Mouse (Mus musculus): ENCODE results near the gene Ptprn2. TPM values are rescaled to one million over a fixed set of nuclear protein-coding genes. Genes with fewer than 3 reads are reported as not detected.

Gene Ptprn2
- polyA plus RNA-seq, 1 experiment from 2014 or later, result 2.9 TPM

DNA sequence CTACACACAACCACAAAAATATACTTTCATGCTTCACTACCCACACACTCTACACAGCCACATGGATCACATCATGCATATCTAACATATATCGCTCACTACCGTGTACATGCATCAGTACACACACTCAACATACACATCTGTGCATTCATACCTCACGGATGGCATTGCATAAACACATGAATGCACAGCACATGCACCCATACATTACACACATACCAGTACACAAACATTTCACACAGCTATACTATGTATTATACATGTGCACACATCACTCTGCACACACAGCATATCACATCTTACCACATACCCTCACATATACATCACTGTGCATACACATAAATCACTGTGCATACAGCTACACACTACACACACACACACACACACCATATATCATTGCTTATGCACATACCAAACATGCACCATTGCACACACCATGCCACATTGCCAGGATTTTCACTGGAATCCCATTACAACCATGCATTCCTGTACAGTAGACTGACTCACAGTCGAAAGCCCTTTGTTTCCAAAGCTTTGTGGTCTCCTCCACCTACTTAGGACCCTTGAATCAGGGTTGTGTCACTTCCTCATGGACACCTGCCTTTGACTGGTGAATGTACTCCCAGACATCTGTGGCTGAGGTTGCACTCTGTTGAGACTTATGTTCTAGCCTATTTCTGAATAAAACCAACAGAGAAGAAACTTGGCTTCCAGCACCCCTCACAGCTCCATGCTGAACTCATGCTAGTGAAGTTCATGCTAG, 607.0 kb downstream of the Ptprn2 start:
- Histone ChIP-seq H3K4me2 (ENCODE audit: low read depth) (no peak overlapping the region), H3K27me3 (ENCODE audit: control insufficient read depth, insufficient read depth, low read length) (no peaks in the 10 kb centered on the region), H3K9ac (ENCODE audit: low read length) (no peak overlapping the region), H3K4me3 (ENCODE audit: low read depth, low read length) (no peak overlapping the region), H3K36me3 (ENCODE audit: control insufficient read depth, insufficient read depth, low read length) (no peaks in the 10 kb centered on the region), H3K4me1 (ENCODE audit: control insufficient read depth, insufficient read depth, low read length) (no peaks in the 10 kb centered on the region), H3K9me3 (ENCODE audit: control insufficient read depth, low read length) (no peaks in the 10 kb centered on the region), H3K27ac (ENCODE audit: low read depth, low read length) (no peak overlapping the region)
- ATAC-seq (ENCODE audit: insufficient read depth, low FRiP score, low TSS enrichment) (no peak), DNase-seq (ENCODE audit: low spot score) (no peak)
- 91% methylated on average over 4 of the region's 4 CpGs for WGBS

DNA sequence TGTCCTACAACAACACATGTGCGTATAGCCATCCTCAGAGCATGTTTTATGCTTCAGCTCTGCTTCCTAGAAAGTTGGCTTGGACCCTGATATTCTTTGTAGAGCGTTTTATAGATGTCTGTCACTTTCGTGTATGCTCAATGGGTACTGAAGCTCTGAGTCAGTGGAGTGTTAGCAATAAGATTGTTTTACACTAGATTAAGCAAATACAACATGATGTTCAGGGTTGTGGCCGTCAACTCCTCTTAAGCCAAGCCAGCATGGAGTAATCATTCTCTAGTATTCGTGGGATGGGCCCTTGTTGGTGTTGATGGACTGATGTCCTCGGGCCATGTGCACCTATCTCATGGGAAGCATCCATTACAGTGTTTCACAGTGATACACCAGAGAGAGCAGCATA, 610.4 kb downstream of the Ptprn2 start:
- WGBS, result 67% methylated on average over 6 of the region's 6 CpGs
- H3K4me2 ChIP-seq (ENCODE audit: low read depth), result no peak overlapping the region
- H3K27me3 ChIP-seq (ENCODE audit: control insufficient read depth, insufficient read depth, low read length), result no peaks in the 10 kb centered on the region
- DNase-seq (ENCODE audit: low spot score), result no peak
- no peaks in the 10 kb centered on the region for H3K36me3 ChIP-seq (ENCODE audit: control insufficient read depth, insufficient read depth, low read length)
- no peaks in the 10 kb centered on the region for H3K4me1 ChIP-seq (ENCODE audit: control insufficient read depth, insufficient read depth, low read length)
- H3K9ac ChIP-seq (ENCODE audit: low read length), result no peak overlapping the region
- no peaks in the 10 kb centered on the region for H3K9me3 ChIP-seq (ENCODE audit: control insufficient read depth, low read length)
- ATAC-seq (ENCODE audit: insufficient read depth, low FRiP score, low TSS enrichment), result no peak
- no peak overlapping the region for H3K27ac ChIP-seq (ENCODE audit: low read depth, low read length)
- H3K4me3 ChIP-seq (ENCODE audit: low read depth, low read length), result no peak overlapping the region

DNA sequence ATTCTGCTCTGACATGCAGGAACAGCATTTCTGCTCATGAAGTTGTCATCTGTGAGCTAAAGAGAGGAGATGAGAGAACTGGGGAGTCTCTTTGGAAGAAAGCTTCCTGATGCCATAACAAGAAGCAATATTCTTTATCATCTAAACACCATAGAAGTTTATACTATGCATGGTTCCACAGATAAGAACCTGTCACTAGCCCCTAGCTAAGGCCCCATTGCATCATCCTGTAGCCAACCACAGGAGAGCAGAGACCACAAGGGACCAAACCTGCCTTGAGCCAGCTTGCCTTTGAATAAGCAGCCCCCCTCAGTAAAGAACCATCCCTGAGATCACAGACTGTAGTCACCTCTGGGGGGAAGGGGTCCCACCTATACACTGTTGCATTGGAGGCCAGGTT, 612.8 kb downstream of the Ptprn2 start:
- no peaks in the 10 kb centered on the region for H3K9me3 ChIP-seq (ENCODE audit: control insufficient read depth, low read length)
- H3K36me3 ChIP-seq (ENCODE audit: control insufficient read depth, insufficient read depth, low read length), result no peaks in the 10 kb centered on the region
- DNase-seq (ENCODE audit: low spot score) (no peak), ATAC-seq (ENCODE audit: insufficient read depth, low FRiP score, low TSS enrichment) (no peak)
- H3K27ac ChIP-seq (ENCODE audit: low read depth, low read length), result no peak overlapping the region
- peaks cover 9% of the 10 kb centered on the region; the same call in 1 of the 2 replicates for H3K27me3 ChIP-seq (ENCODE audit: control insufficient read depth, insufficient read depth, low read length)
- H3K4me3 ChIP-seq (ENCODE audit: low read depth, low read length), result no peak overlapping the region
- H3K9ac ChIP-seq (ENCODE audit: low read length), result no peak overlapping the region
- H3K4me1 ChIP-seq (ENCODE audit: control insufficient read depth, insufficient read depth, low read length), result no peaks in the 10 kb centered on the region
- no peak overlapping the region for H3K4me2 ChIP-seq (ENCODE audit: low read depth)

DNA sequence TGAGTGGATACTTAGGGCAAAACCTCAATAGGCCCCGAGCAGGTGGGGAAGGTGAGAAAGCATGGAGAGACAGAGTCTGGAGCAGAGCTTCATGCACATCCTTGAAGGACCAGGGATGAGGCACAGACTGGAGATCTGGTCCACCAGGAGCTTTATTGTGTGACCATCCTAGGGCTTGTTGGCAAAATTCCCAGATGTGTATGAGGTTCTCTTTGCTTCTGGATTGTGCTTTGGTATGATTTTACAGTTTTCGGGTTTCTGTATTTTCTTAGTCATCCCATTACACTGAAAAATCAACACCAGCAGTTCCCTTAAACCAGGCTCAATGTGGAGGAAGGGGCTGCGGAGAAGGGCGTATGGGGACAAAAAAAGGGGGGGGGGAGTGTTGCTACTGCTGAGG, 621.2 kb downstream of the Ptprn2 start:
- no peak overlapping the region for H3K4me3 ChIP-seq (ENCODE audit: low read depth, low read length)
- H3K27ac ChIP-seq (ENCODE audit: low read depth, low read length), result no peak overlapping the region
- no peak overlapping the region for H3K9ac ChIP-seq (ENCODE audit: low read length)
- no peaks in the 10 kb centered on the region for H3K36me3 ChIP-seq (ENCODE audit: control insufficient read depth, insufficient read depth, low read length)
- H3K4me2 ChIP-seq (ENCODE audit: low read depth), result 0 out of 2 replicates have a peak overlapping the region, but pooled peaks have one; percentile 14
- DNase-seq (ENCODE audit: low spot score) (no peak), ATAC-seq (ENCODE audit: insufficient read depth, low FRiP score, low TSS enrichment) (no peak; the same call in 1 of the 2 replicates)
- no peaks in the 10 kb centered on the region for H3K9me3 ChIP-seq (ENCODE audit: control insufficient read depth, low read length)
- peaks cover 37% of the 10 kb centered on the region for H3K27me3 ChIP-seq (ENCODE audit: control insufficient read depth, insufficient read depth, low read length)
- peaks cover 17% of the 10 kb centered on the region for H3K4me1 ChIP-seq (ENCODE audit: control insufficient read depth, insufficient read depth, low read length)
- 51% methylated on average over 4 of the region's 4 CpGs for WGBS

DNA sequence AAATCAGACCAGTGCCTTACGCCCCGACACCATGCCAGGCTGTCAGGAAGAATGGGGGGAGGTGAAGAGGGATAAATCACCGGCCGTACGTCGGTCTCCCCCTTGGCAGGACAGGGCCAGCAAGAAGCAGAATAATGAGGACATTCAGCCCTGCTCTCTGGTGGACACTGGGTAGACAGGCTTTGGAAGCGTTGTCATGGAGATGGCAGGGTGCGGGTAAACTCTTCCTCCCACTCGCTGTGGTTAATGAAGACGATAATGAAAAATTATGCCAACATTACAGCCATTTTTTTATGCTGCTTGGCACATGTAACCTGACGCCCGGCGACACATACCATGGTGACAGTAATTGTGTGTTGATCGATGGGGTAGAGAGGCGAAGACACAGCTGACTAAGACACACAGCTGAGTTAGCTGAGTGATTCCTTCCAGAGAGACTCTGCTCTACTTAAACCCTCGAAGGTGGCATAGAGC, 621.7 kb downstream of the Ptprn2 start:
- no peak overlapping the region for H3K4me3 ChIP-seq (ENCODE audit: low read depth, low read length)
- peak; percentile 74 for DNase-seq (ENCODE audit: low spot score)
- peaks cover 34% of the 10 kb centered on the region for H3K27me3 ChIP-seq (ENCODE audit: control insufficient read depth, insufficient read depth, low read length)
- H3K4me1 ChIP-seq (ENCODE audit: control insufficient read depth, insufficient read depth, low read length), result peaks cover 17% of the 10 kb centered on the region
- no peak overlapping the region for H3K9ac ChIP-seq (ENCODE audit: low read length)
- no peaks in the 10 kb centered on the region for H3K36me3 ChIP-seq (ENCODE audit: control insufficient read depth, insufficient read depth, low read length)
- H3K9me3 ChIP-seq (ENCODE audit: control insufficient read depth, low read length), result no peaks in the 10 kb centered on the region
- H3K27ac ChIP-seq (ENCODE audit: low read depth, low read length), result no peak overlapping the region
- WGBS, result 17% methylated on average over 16 of the region's 16 CpGs
- peak; percentile 96 for ATAC-seq (ENCODE audit: insufficient read depth, low FRiP score, low TSS enrichment)
- 0 out of 2 replicates have a peak overlapping the region, but pooled peaks have one; percentile 14 for H3K4me2 ChIP-seq (ENCODE audit: low read depth)

DNA sequence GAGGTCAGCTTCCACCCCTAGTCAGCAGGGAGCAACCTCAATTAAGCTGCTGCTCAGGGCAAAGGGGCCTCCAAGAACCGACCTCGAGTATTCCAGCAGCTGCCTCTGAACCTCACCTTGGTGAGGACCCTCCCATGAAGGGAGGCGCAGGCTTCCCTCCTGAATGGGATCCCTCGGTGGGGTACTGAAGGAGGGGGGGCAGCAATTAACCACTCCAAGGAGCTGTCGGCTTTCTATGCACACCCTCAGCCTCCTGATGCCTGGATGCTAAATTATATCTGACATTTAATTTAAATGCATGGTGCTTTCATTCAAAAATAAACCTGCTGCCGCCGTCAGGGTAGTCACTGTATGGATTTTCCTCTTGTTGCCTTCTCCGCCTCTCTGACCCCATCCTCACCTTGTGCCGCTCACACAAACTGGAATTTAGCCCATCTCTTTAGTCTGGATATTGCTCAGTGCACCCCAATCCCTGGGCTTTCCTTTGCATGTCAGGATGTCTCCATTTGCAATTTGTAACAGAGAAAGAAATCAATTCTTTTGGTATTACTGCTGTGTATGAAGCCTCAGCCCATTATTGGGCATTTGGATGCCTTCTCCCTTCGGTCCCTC, 629.8 kb downstream of the Ptprn2 start:
- ATAC-seq (ENCODE audit: insufficient read depth, low FRiP score, low TSS enrichment), result no peak
- no peaks in the 10 kb centered on the region for H3K36me3 ChIP-seq (ENCODE audit: control insufficient read depth, insufficient read depth, low read length)
- no peak overlapping the region for H3K9ac ChIP-seq (ENCODE audit: low read length)
- WGBS, result 54% methylated on average over 10 of the region's 10 CpGs
- H3K4me2 ChIP-seq (ENCODE audit: low read depth), result no peak overlapping the region
- no peaks in the 10 kb centered on the region for H3K4me1 ChIP-seq (ENCODE audit: control insufficient read depth, insufficient read depth, low read length)
- no peaks in the 10 kb centered on the region for H3K9me3 ChIP-seq (ENCODE audit: control insufficient read depth, low read length)
- no peak for DNase-seq (ENCODE audit: low spot score)
- no peak overlapping the region for H3K4me3 ChIP-seq (ENCODE audit: low read depth, low read length)
- no peak overlapping the region for H3K27ac ChIP-seq (ENCODE audit: low read depth, low read length)
- H3K27me3 ChIP-seq (ENCODE audit: control insufficient read depth, insufficient read depth, low read length), result 0 out of 2 replicates have a peak, but pooled peaks cover 6% of the 10 kb centered on the region

DNA sequence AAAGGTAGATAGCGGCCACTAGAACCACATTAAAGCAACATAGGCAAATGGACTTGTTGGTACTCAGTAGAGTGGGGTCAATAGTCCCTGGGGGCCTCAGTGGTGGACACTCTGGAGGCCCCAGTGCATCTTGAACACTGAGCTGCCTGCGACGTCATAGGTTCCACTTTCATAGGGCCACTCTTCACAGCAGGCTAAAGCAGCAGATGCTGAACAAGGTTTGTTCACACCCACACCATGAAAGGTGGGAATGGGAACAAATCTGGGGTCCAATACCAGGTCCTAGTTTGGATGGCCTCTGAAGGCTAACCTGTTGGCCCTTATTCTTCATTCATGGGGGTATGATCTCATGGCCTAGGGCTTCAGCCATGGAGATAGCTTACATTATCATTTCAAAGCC, 641.6 kb downstream of the Ptprn2 start:
- Histone ChIP-seq H3K9ac (ENCODE audit: low read length) (no peak overlapping the region), H3K4me1 (ENCODE audit: control insufficient read depth, insufficient read depth, low read length) (no peaks in the 10 kb centered on the region), H3K36me3 (ENCODE audit: control insufficient read depth, insufficient read depth, low read length) (no peaks in the 10 kb centered on the region), H3K9me3 (ENCODE audit: control insufficient read depth, low read length) (no peaks in the 10 kb centered on the region), H3K27me3 (ENCODE audit: control insufficient read depth, insufficient read depth, low read length) (no peaks in the 10 kb centered on the region), H3K4me2 (ENCODE audit: low read depth) (no peak overlapping the region), H3K4me3 (ENCODE audit: low read depth, low read length) (no peak overlapping the region), H3K27ac (ENCODE audit: low read depth, low read length) (no peak overlapping the region)
- no peak for ATAC-seq (ENCODE audit: insufficient read depth, low FRiP score, low TSS enrichment)
- no peak for DNase-seq (ENCODE audit: low spot score)
- WGBS, result 88% methylated on average over 3 of the region's 3 CpGs

DNA sequence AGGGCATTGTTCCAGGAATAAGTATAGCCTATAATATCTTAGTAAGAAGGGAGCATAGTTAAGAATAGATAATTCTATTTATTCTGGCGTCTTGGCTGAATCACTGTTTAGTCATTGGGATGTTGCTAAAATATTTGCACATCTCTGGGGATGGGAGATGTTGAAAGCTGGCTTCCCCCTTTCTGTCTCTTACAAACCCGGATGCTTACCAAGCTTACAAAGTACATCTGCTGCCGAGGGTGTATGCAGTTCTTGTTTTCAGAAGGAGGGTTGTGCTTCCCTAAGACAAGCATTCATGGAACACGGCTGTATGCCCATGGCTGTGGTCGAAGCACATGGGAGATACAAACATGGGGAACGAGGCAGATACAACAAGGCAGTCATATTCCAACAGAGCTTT, 642.0 kb downstream of the Ptprn2 start:
- Histone ChIP-seq H3K9me3 (ENCODE audit: control insufficient read depth, low read length) (no peaks in the 10 kb centered on the region), H3K27ac (ENCODE audit: low read depth, low read length) (no peak overlapping the region), H3K9ac (ENCODE audit: low read length) (no peak overlapping the region), H3K4me1 (ENCODE audit: control insufficient read depth, insufficient read depth, low read length) (no peaks in the 10 kb centered on the region), H3K4me2 (ENCODE audit: low read depth) (no peak overlapping the region), H3K36me3 (ENCODE audit: control insufficient read depth, insufficient read depth, low read length) (no peaks in the 10 kb centered on the region), H3K4me3 (ENCODE audit: low read depth, low read length) (no peak overlapping the region), H3K27me3 (ENCODE audit: control insufficient read depth, insufficient read depth, low read length) (no peaks in the 10 kb centered on the region)
- ATAC-seq (ENCODE audit: insufficient read depth, low FRiP score, low TSS enrichment) (no peak), DNase-seq (ENCODE audit: low spot score) (no peak)
- WGBS, result 87% methylated on average over 6 of the region's 6 CpGs

DNA sequence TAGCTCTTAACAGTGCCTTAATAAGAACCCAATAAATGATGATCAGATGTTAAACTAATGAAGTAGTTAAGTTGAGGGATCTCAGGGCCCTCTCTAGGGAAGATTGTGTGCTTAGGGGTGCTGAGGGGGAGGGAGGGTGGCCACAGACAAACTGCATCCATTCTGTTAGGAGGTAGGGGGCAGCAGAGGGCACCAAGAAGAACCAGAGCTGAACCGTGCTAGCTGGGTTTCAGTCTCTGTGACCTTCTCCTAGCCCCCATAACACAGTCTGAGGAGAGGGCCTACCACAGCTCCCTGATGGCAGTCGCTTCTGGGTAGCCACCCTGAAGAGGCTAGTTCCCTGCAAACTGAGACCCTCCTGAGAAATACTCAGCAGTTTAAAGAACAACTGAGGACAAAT, 646.6 kb downstream of the Ptprn2 start:
- H3K9me3 ChIP-seq (ENCODE audit: control insufficient read depth, low read length), result no peaks in the 10 kb centered on the region
- H3K4me3 ChIP-seq (ENCODE audit: low read depth, low read length), result no peak overlapping the region
- H3K36me3 ChIP-seq (ENCODE audit: control insufficient read depth, insufficient read depth, low read length), result no peaks in the 10 kb centered on the region
- H3K27ac ChIP-seq (ENCODE audit: low read depth, low read length), result no peak overlapping the region
- ATAC-seq (ENCODE audit: insufficient read depth, low FRiP score, low TSS enrichment) (peak; percentile 41; the same call in 1 of the 2 replicates), DNase-seq (ENCODE audit: low spot score) (no peak)
- no peaks in the 10 kb centered on the region for H3K4me1 ChIP-seq (ENCODE audit: control insufficient read depth, insufficient read depth, low read length)
- H3K9ac ChIP-seq (ENCODE audit: low read length), result no peak overlapping the region
- WGBS, result 16% methylated on average over 2 of the region's 2 CpGs
- H3K27me3 ChIP-seq (ENCODE audit: control insufficient read depth, insufficient read depth, low read length), result no peaks in the 10 kb centered on the region
- no peak overlapping the region for H3K4me2 ChIP-seq (ENCODE audit: low read depth)
